Mouse (Mus musculus) G1E (cell line): ENCODE measurements at regions not wholly inside any gene's neighbourhood (a gene's known extent, or its start where the extent isn't known, plus 50 kb on each side); places are given as distances from the start of the nearest gene placed in this dataset.

ENCODE experiments used
- CTCF ChIP-seq: IDR thresholded peaks from 2 replicates; pipeline ENCODE4 v1.5.1; 2012; ENCODE audit warnings: low read depth, low read length, inconsistent platforms, mixed read lengths
- POLR2AphosphoS5 ChIP-seq: IDR thresholded peaks from 2 replicates; pipeline ENCODE4 v1.6.1; 2012; ENCODE audit warnings: low read depth, low read length, inconsistent platforms; ENCODE audit not compliant: insufficient replicate concordance
- TAL1 ChIP-seq: conservative IDR thresholded peaks from 2 replicates; pipeline ENCODE4 v1.6.1; 2012; ENCODE audit warnings: low read depth, low read length, inconsistent platforms, mixed read lengths

DNA sequence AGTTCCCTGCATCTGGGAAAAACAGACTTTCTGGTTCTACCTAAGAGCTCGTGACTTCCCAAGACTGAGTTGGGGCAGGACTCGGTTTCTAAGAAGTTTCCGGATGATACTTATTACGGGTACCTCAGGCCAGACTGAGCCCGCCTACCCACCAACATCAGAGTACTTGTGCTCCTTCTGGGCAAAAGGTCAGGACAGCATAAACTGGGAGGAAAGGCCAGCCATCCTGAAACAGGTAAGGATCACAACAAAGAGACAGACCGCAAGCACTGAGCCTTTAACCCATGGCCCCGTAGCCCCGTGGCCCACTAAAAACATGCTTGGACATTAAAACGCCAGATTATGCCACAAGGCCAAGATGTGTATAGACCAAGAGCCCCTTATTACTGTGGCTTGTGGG, 199.6 kb downstream of the Ttc8 start:
- TF ChIP-seq CTCF = no peak
- no peak for TF ChIP-seq POLR2AphosphoS5
- no peak for TF ChIP-seq TAL1
